Mouse (Mus musculus) kidney, postnatal 14 days (tissue): Measurements from ENCODE around the gene Sstr3.
A peak's percentile ranks its signal among the peaks of the same experiment; 100 is the strongest.

Source experiments
- DNase-seq: peaks from one replicate; pipeline ENCODE4 v3.0.0; 2022; ENCODE audit warnings: mixed read lengths

Sstr3 gene

DNA sequence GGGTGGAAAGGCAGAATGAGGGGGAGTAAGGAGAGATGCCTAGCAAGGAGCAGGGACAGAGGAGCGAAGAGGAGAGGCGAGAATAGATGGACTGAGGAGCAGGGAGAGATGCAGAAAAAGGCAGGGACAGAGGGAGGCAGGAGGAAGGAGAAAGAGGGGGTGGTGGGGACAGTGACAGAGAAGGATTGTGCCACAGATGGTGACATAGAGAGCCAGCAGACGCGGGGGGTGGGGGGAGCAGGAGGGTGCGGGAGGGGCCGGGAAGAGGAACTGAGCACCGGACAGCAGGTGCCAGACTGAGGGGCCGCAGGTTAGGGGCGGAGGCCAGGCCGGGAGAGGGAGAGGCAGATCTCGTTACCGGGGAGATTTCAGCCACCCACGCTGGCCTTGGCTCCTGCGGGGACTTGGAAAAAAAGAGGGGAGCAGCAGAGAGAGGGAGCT is at the start of gene Sstr3:
TSS of gene Sstr3 (minus strand) at position 125 of the 441 bp plus-strand sequence.
- no peak for DNase-seq

DNA sequence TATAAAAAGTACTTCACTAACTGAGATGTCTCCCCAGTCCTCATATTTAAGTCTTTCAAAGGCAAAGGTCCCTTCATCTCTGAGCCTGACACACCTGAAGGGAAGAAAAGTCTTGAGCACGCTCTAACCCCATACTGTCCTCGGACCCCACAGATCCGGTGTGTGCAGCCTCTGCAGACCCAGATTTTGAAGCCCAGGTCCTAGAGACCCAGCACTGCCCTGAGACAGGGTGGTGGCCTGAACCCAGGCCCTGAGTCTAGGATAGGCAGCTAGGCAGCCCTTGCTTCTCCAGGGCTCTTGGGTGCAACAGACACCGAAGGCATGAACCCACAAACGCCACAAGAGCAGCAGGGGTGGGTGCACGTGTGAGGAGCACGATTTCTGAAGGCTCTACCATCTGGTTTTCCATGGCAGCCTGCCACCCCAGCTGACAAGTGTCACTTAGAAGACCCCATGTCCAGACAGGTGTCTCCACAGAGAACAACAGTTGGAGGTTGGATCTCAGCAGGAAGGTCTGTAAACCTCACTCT is 49.5 kb upstream of the Sstr3 start:
- DNase-seq, result no peak

DNA sequence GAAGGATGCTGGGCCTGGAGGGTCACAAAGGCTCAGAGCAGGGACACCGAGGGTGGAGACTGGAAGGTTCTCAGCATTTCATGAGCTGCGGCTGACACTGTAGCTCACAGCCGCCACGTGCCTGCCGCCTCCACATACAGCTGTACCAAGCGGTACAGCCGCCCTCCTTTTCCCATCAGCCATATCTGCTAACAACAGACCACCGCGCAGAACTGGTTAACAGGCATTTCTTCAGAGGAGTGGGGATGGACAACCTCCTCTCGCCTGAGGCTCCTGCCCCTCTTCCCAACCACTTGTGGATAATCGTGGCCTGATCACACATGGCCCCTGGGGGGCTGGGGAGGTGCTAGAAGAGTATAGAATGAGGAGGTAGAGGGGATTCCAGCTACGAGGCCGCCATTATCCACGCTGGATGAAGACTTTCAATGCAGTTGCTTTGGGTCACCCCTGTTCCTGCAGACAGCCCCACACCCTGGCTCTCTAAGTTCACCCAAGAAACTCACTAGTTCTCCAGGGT is 48.0 kb upstream of the Sstr3 start:
- DNase-seq, result no peak

DNA sequence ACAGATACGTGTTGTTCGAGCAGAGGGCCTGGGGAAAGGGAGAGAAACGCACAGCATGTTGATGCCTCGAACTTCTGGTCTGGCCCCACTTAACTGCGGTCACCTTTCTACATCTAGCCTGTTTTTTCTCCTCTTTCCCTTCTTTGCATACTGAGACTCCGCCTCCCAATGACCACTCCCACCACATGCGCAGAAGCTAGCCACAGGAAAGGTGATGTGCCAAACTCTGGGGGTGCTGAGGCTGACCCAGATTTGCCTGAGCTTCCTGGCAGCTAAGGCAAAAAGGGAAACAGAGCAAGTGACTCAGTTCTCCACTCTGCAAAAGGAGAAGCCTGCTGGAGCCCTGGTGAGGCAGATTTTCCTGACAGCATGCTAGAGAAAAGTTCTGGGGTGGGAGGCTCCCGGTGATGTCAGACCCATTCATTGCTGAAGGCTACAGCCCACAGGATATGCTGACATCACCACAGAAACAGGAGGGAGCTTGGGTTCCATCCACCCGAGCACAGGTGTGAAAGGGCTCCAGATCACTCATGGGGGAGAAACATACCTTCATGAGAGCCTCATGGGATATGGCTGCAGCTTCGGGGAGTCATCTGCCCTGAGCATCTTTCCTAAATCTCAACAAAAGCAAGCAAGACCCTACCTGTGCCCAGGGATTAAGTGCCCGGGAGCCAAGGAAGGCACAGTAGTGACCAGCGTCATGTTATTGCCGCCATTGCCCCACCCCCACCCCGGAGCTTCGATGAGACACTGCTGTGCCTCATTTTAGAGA is 47.4 kb upstream of the Sstr3 start:
- DNase-seq, result no peak

DNA sequence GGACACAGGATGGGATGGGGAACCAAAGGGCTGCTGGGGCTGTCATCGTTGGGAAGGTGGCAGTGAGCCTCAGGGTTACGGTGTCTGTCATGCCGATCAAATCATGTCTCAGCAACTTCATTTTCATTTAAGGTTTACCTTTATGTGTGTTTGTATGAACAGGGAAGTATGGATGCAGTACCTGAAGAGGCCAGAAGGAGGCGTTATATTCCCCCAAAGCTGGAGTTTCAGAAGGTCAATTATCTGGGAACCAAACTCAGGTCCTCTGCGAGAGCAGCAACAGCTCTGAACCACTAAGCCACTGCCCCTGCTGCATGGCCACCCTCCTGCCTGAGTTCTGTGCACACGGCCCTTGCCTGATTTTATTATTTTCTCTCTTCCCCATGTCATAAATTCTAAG is 46.3 kb upstream of the Sstr3 start:
- DNase-seq, result no peak

DNA sequence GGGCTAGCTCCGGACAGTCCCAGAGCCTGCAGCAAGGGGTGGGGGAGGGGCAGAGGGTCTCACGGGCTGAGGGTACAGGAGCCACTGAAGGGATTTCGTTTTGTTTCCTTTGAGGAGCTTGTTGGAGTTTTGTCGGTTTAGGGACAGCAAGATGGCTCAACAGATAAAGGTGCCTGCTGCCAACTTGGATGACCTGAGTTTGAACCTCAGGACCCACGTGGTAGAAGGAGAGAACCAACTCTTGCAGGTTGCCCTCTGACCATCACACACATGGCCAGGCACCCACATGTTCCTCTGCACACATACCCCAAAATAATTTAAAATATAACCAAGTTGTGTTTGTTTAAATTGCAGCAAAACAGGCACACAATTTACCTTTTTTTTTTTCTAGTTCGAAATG is 45.5 kb upstream of the Sstr3 start:
- DNase-seq, result no peak

DNA sequence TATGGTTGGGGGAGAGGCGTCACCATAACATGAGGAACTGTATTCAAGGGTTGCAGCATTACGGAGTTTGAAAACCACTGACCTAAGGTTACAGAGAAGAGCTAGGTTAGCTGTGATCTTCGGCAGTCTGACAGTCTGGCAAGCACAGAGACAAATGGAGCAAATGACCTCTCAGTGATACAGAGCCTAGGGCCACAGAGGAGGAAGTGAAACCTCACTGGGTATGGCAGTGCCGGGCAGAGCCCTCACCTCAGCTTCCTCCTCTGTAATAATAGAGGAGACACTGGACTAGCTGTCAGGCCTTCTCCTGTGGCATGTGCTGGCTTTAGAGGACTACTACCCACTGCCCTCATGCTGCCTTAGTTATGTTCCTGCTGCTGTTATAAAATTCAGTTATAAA is 44.4 kb upstream of the Sstr3 start:
- no peak for DNase-seq

DNA sequence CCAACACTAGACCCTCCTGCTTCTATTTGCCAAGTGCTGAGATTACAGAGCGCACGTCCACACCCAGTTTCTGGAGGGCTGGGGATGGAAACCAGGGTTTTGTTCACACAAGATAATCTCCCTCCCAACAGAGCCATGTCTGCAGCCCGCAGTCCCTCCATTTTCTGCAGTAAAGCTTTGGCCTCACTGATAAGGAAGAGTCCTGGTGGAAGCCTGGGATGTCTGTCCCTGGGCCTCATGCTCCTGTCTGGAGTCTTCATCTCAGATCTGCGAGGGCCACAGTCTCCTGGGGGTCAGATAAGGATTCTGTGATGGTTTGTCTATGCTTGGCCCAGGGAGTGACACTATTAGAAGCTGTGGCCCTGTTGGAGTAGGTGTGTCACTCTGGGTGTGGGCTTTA is 43.6 kb upstream of the Sstr3 start:
- DNase-seq, result no peak

DNA sequence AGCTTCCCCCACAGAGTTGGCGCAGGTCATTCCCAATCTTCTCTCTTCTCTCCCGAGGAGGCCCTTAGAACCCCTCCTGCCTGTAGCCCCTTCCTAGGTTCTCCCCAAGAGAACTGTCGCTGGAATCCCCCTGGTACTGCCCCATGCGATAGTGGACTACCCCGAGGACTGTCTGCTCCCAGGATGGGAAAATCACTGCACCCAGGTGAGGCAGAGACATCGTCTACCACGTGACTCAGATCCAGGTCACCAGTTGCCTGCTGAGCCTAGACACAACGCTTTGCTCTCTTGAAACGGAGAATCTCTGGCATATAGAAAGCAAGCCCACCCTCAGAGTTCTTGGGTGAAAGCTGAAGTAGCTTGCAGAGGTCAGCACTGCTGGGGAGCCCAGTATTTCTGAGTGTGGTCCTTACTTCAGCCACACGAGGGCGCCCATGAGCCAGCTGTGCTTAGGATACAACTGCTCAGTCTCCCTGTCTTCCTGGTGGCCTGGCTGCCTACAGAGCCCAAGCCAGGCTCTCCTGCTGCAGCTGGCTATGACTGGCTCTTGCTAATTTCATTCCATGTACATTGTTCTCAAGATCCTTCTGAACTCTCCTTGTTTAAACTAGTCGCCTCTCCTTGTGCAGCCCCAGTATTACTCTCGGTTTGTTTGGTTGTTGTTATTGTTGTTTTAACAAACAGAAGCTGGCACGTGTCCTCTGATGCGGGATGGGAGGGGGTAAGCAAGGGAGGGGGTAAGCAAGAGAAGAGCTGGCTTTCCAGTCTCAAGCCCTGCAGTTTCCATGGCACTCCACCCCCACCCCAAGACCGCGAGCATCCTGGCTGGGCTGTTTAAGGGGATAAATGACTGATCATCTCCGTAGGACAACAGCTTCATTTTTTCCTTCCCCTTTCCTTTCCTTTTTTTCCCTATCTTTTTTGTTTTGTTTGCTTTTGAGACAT is 42.8 kb upstream of the Sstr3 start:
- peak; percentile 87 for DNase-seq

DNA sequence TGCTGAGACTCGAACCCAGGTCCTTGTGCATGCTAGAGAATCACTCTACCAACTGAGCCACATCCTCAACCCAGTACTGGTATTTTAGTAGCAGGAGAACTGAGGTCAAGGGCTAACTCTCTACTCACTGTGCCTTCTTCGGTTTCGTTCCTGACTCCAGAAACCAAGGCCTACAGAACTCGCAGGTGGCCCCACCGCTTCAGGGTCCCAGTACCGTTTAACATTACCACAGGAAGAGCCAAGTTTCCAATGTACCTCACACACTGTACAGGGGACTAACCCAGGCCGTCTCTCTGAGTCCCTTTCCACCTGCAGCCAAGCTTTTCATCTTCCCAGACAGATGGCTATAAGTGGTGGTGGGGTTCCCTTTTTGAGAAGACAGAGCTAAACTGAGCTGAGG is 40.9 kb upstream of the Sstr3 start:
- DNase-seq, result no peak

DNA sequence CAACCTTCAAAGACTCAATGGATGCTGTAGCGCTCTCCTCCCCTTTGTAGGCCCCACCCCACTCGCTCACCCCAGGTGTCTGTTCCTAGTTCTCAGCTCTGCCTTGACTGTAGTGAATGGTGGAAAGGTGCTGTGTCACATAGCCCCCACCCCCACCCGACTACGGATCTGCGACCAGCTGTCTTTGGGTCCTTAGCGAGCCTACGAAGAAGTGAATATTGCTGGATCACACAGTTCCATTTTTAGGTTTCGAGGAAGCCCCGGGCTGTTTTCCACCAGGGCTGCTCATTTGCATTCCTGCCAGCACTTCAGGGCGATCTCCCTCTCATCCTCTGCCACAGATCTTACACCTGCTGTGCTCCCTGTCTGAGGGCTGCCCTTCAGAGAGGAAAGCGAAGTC is 38.9 kb upstream of the Sstr3 start:
- no peak for DNase-seq

DNA sequence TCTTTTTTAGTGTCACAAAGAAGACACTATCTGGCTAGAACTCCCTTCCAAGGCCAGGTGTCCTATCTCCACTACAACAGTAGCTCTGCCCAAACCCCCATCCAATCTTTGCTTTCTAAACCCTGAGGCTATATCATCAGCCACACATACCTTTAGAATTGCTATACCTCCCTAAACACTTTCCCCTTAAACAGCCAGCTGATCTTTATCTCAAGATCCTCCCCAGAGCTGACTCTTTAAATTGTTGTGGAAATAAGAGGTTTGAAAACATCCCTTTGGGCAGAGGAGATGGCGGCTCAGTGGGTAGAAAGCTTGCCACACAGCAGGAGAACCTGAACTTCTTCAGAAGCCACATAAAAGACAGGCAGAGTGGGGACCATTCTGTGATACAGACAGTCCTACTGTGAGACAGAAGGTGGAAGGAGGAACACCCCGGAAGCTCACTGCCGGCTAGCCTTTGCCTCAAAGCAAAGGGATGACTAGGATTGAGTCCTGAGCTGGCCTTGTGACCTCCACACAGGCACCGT is 31.9 kb upstream of the Sstr3 start:
- DNase-seq, result no peak

DNA sequence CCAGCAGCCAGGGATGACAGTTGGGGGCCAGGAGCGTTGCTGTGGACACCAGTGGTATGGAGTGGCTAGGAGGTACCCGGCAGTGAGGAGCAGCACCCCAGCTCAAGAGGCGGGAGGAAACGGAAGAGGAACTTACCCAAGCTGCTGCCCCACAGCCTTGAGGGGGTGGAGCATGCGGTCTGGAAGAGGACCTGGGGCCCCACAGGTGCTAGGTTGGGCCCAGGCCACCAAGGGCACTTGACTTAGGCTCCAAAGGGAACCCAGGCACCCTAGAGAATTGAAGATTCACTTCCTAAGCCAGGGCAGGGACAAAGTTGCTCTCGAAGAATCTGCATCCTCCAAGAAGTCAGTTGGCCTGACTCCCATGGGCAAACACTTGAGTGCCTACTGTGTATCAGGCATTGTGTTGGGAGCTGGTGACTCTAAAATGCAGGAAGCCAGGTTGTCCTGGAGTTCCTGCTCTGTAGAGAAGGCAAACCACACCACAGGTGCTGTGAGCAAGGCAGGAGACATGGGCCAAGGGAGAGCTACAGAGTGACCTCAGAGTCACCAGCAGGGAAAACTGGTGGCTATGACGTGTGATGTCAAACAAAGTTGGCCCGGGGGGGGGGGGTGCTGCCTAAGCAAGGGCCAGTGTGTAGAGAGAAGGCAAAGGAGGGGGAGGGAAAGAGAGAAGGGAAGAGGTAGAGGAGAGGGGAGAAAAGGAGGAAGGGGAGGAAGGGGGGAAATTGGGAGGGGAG is 28.3 kb upstream of the Sstr3 start, which contains the start of gene Rac2:
TSS of gene Rac2 (minus strand) at position 126 of the 740 bp plus-strand sequence.
- DNase-seq, result no peak

DNA sequence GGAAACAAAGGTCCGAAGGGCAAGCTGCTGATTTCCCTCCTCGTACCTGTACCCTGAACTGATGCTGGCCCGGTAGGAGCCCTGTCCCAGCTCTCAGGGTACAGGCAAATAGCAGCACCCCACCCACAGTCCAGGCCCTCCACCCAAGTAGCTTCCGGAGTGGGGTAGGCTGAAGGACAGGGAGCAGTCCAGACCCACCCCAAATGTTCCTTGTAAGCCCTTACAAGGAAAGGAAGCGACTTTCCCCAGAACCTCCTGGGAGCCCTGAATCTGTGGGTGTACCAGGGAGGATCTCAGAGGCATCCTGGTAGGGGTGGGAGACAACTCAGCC is 27.8 kb upstream of the Sstr3 start:
- DNase-seq, result no peak

DNA sequence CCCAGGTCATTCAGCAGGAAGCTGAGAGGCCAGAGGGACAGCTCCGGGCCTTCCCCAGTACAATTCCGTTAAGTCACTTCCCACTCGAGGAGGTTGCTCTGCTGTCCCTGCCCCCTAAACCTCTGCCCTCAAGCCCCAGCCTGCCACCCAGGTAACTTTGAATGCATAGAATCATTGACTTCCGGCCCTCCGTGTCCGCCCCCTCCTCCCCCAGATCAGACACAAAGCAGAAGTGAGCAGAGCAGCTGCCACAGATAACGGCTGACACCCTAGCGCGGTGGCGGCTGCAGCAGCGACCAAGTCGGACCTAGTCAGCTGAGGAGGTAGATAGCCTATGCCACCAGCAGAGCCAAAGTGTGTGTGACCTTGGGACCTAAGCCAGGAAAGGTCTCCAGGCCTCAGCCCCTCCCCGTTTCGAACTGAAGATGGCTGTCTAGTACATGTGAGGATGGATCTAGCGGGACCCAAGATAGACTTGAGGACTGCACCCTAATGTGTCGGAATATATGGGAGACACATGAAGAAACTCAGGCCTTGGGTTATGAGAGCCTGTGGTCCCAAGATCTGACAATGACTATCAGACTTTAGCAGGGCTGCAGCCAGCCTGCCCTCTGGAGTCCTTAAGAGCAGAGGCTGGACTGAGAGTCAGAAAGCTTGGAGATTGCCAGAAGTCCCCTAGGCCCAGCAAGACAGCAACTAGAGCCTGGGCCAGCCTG is 27.2 kb upstream of the Sstr3 start:
- no peak for DNase-seq

DNA sequence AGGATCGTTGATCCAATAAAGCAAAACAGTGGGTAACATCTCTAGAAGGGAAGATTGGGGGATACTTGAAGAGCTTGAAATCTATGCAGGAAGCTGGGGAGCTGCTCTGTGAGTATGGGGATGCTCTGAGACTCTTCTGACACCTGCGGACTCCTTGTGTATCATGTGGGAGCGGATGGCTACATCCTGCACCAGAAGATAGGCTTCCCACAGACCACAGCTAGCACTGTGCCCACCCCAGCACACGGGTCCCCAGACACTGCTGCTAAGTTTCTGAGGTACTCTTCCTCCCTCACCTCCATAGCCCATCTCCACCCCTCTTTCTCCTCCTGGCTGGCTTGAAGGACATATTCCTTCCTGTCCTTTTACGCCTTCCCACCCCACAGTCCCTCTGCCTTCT is 25.7 kb upstream of the Sstr3 start:
- DNase-seq, result no peak

DNA sequence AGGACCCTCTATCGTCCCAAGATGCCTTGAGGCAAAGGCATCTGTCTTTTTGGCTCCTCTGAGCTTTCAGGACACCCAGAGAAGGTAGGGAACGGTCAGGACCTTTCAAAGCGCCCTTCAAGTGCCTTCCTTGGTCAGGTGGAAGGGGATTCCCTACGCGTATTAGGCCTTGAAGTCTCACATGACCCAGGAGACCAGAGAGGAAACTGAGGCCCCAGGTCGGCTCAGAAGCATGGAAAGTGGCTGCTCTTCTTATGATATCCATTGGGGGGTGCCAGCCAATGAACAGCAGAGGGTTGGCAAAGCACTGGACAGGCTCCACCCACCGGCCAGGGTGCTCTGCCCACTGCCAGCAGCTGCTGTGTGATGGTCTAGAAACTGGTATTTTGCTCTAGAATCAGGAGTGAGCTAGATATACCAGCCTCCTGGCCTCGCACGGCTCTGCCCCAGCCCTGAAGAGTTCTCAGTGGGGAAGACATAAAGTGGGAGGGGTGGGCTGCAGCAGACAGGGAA is 23.2 kb upstream of the Sstr3 start:
- DNase-seq, result no peak

DNA sequence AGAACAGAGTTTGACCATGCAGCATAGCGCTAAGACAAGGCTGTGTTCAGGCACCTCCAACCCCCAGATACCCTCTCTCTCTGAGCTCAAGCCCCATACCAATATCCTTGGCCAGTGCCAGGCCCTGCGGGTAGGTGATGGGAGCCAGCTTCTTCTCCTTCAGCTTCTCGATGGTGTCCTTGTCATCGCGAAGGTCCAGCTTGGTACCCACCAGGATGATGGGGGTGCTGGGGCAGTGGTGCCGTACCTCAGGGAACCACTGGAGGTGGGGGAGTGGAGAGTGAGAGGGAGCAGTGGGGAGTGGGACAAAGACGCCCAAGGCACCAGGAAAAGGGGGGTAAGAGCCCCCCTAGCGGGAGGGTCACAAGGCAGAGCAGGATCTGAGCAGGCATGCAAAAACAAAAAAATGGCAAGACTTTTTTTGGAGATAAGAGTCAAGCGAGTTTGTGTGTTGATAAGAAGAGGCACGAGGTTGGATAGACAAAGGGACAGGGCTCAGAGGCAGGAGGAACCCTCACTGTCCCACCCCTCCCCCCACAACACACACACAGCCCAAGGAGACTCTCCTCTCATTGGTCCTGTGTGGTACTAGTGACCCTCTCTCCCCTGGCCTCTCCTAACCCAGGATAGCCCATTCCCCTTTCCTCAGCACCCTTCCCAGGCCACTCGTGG is 20.4 kb upstream of the Sstr3 start:
- DNase-seq, result no peak

DNA sequence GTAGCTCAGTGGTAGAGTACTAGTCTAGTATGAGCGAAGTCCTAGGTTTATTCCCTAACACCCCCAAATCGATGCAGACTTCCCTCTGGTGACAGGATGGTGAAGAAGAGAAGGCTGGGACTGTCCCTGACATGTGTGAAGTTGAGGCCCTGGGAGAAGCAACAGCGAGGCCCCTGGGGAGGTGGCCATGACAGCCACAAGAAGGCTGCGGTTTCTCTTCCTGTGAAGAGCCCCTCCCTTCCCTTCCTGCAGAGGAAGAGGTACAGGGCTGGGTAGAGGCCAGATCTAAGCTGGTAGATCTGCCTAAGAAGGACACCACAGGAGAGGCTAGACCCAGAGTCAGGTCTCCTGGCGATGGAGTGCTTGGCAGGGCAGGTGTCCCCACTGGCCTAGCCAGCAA is 19.5 kb upstream of the Sstr3 start:
- DNase-seq, result no peak

DNA sequence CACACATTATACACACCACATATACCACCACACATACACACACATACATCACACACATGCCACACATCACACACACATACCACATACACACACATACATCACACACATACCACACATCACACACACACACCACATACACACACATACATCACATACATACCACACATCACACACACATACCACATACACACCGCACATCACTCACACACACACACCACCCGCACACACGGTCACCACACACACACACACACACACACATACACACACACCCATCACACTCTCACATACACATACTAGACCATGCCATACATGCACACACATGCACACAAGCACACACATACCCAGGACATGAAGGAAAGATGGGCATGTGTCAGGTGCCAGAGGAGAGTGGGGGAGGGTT is 18.9 kb upstream of the Sstr3 start:
- DNase-seq, result no peak
